Mouse (Mus musculus) spleen, postnatal 4 days (tissue): ENCODE data around the gene Cul3.

Experiments
- DNase-seq, 2 experiments: peaks; one replicate each; pipeline ENCODE4 v3.0.0; 2022; ENCODE audit warnings: low spot score in 2 of 2

Gene Cul3

DNA sequence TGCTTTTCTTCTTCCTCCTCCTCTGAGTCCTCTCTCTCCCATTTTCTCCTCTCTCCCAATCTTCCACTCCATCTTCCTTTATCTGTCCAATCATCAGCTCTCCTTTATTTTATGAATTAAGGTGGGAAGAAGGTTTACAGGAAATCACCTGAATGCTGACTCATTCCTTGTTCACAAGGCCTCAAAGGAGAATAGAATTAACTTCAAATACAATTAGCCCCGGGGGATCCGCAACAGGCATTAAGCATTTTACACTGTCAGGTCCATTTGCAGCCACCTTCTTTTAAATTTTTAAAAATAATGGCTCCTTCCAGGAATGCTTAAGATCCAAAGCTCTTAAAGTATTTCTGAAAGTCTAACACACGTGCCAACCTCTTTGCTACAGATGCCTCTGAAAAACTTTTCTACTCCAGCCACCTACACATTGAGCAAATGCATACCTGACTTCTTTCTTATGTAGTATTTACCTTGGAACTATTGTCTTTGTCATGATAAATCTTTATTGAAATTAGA, 24.7 kb downstream of the Cul3 start:
- DNase-seq, result no peak

DNA sequence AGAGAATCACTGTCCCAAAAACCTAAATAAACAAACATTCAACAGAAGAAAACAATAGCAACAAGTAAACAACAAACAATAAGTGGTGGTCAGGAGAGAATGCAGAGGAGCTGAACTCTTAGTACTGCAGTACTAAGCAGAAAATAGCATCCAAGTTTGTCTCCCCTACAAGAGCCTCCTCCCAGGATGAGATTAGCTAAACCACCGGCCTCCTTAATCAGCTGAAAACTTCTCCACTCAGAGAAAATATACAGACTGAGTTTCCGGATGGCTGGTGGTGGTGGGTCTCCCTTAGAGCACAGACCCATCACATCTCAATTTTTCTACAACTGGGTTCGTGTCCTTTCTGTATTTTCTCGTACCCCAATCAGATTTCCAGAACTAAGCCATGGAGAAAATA, 47.0 kb downstream of the Cul3 start:
- no peak for DNase-seq

DNA sequence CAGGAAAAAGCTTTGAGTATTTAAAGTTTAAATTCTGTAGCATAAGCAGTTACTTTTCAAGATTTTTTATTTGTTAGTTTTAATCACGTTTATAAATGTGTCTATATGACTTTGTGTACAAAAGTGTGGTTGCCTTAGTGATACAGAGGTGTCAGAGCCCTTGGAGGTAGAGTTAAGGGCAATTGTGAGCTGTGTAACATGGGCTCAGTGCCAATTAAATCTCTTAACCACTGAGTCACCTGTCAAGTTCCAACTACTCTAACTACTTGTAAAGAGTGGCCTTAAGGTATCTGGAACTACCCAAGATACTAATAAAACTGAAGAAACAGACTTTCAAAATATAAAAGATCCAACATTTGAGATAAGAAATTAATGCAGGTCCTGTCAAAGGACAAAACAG, 61.5 kb downstream of the Cul3 start:
- no peak for DNase-seq

DNA sequence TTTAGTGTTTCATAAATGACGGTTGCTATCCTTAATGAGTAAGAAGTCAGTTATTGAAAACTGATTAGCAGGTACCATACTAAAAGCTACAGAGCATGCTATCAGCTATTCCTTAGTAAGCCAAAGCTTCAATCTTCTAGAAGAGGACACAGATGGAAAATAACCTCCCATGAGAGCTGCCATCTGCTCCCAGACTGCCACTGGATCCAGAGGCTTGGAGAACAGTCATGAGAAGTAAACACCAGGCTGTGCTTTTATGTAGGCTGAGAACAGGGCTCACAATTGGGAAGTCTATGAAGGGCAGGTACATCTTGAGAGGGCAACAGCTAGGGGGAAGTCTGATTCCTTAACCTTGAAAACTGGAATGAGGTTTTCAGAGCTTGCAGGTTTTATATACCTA, 79.8 kb downstream of the Cul3 start:
- no peak for DNase-seq

DNA sequence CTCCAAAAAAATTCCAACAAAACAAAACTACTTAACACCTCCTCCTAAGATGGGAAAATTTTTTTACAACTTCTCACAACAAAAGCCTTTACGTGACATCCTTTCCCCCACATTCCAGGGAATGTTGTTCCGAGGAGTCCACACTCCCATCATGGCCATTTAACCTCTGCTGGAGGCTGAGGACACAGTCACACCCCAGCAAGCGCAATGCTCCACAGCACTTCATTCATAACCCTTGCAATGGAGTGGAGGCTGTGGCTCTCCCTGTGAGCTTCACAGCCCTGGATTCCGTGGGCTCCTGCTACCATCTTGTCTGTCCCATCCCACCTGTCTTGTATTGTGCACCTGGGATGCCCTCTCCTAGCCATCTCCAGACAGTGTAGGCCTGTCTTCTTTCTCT, 81.6 kb downstream of the Cul3 start:
- no peak for DNase-seq

DNA sequence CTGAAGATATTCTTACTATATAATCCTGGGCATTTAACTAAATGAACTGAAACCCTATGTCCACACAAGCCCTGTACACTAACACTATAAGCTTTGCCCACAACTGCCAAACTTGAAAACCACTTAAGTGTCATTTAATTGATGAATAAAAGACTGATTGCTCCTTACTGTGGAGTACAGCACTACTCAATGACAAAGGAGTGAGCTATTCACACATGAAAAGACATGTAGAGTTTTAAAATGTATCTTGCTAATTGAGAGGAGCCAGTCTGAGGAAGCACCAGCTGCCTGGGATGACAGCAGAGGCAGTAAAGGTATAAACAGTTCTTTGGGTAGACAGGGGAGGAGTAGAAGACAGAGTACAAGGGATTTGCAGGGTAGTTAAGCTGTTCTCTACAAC, 87.0 kb downstream of the Cul3 start:
- DNase-seq, result no peak

DNA sequence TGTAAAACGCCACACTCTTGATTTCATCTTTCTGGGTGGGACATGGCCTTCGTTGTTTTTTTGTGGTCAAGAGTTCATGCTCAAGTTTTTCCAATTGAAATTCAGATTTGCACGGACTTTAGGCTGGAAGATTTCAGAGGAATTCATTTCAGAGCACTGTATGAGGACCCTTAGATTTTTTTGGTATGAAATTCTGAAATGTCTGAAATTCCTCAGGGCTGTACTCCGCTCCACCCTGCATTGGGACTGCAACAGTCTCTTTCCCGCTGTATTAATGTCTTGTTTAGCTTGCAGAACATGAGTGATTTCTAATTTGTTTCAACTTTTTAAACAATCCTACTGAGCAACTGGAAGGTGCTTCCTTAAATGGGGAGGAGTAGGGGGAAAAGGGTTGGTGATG, 90.0 kb downstream of the Cul3 start:
- no peak for DNase-seq

DNA sequence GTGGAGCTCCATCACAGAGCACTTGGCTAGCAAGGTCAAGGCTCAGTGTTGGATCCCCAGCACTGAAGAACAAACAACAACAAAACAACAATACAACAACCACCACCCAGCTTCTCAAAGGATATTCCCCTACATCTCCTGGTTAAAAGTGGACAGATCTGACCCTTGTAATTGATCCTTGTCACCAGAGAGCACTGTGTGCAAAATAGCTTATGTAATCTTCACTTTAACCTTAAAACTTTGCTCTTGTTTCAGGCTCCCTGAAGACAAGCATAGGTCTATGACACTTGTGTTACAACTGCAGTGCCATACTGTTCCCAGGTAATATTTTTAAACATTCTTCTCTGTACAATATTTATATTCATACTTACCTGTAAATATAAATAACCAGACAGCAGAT, 93.1 kb downstream of the Cul3 start:
- DNase-seq, result no peak

DNA sequence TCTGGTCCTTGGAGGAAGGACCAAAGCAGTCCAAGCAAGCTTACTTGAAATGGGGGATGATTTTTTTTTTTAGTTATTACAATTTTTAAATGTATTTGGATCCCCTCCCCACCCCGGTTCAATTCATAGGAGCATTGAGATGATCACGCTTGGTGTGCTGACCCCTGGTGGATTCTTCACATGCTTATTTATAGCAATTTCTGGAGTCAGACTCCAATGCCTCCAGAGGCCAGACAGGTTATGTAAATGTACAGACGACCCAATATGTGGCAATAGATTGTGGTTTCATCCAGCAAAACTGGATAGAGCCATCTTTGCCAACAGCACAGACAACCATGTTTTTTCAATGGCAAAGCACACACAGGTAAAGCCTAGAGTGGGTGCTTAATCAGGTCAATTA, 96.2 kb downstream of the Cul3 start:
- DNase-seq, result no peak

DNA sequence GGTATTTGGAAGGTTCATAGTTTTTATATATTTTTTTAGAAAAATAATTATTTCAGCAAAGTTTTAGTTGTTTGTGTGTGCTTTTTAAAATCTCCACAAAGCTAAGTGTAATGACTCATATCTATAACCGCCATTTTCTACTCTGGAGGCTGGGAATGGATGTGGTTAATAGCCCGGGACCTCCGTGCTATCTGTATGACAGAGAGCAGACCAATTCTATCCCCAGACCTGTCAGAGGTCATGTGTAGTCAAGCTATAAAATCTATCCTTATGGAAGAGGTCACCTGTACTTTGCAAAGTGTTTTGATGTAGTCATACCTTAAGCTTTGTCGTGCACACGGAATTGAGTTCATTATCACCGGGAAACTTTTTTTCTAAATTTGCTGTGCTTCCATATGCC, 98.7 kb downstream of the Cul3 start:
- no peak for DNase-seq

DNA sequence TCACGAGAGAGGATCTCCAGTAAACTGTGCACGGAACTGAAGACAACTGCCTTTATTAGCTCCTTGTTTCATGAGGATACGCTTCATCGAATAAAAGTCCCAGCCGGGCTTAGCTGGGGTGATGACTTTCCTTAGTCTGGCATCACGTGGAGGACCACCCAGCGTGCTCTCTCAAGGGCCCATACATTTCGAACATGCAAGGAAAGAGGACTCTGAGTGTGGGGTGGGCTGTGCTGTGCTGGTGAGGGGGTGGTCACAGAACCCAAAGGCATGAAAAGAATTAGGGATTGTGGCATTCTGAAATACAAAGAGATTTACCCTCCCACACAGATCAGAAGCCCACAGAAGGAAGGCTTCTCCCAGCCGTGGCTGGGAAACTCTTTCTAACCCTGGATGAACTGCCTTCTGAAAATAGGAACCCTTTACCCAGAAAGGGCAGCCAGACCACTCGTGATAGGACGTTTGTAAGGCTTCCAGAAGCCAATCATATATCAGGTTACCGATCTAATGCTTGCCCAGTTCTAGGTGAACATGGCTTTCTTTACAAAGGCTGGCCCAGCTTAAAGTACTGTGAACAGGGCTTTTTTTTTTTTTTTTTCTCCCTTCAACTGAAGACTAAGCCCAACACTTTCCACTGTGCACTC, 100.1 kb downstream of the Cul3 start:
- no peak for DNase-seq

DNA sequence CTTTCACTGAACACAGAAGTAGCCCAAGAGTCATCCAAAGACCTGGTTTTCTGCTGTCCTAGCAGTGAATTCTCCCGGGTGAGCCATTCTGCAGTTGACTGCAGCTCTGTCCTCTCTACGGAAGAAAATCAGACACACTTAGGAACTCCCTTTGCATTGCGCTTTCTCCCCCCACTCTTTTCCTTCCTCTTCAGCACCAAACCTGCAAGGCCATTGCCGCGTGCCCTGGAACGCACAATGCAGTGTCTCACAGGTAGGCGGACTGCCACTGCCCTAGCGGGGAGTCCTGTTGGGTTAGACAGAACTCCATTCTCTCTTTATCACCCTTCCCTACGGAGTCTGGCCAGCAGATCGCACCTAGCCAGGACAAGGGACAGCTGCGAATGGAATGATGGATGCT, 100.8 kb downstream of the Cul3 start:
- no peak for DNase-seq

DNA sequence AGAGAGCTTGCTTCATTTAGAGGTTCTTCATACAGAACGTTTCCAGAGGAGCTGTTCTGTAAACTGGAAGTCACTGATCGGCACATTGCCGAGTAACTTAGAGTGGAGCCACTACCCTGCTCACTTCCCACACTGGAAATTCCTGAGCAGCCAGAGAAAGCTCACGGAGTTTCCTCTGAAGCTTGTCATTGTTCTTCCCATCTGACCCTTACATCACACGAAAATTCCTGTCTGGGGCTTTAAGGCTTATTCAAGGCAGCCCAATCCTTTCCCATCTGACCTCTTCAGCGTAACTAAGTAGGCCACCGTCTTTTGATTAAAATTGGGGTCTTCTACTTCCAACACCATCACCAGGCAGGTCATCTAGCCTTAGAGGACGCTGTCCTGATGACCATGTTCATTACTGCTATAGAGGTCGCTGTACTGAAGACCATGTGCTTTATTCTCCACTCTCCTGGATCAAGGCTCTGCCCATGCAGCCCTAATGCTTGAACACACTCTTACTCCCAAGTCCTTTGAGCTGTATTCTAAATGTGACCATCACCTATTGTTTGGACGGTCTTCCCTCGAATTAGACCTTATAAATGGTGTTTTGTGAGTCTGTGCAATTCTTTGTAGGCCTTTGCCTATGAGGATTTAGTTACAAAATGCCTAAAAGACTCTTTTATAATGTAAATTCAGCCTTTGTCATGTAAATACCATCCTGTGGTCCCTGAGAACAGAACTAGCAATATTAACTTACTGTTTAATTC, 103.2 kb downstream of the Cul3 start:
- DNase-seq, result no peak

DNA sequence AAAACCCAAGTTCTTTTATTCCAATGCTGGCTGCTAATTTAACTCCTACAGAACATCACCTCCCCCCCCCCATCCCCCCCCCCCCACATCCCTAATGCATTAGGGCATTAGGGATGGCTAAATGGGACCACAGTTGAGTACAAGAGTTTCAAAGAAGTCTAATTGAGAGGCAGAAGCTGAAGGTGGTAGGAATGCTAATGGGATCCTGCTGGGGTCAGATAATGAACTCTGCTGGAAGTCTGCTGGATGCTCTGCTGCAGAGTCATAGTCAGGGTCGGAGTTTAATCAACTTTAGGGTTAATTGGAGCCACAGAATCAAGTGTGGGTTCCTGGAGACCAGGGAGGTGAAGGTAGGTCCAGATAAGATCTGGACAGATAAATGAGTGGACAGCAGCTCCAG, 104.2 kb downstream of the Cul3 start:
- DNase-seq, result no peak

DNA sequence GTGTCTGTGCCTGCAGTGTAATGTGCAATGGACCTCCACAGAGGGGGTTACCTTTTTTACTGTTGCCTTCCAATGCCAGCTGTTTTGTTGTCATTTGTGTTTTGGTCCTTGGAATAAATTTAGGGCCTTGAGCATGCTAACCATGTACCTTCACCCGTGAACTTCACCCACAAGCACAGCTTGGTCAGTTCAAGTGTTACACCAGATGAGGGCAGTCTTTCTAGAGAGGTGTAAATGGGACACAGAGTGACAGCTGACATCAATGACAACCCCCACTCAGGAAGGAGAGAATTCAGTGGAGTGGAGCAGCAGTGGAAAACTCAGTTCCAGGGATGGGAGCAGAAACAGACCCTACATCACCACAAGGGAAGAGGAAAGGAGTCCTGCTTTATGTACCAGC, 109.7 kb downstream of the Cul3 start:
- no peak for DNase-seq

DNA sequence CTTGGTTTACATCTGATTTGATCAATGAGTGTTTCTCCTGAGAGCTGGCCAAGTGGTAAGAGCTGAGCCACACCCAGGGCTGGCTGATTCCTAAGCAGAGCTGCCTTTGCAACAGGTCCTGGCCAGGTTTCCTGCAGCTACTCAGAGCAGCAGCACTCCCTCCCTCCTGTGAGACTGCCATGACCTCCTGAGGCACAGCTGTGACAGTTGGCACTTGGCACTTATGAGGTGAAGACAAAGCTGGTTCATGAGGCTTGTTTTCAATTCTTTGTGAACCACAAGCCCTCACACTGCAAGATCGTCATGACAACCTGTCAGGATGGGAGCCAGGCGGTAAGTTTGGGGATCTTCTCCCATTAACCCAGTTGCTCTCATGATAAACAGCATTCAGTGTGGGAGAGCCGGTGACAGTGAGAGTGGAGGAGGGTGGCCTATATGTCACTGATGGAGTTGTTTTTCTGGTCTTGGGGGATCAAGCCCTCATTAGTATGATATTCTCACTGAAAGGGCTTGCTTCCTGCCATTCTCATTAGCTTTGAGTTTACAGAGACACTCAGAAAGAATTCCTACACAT, 115.4 kb downstream of the Cul3 start:
- no peak for DNase-seq

DNA sequence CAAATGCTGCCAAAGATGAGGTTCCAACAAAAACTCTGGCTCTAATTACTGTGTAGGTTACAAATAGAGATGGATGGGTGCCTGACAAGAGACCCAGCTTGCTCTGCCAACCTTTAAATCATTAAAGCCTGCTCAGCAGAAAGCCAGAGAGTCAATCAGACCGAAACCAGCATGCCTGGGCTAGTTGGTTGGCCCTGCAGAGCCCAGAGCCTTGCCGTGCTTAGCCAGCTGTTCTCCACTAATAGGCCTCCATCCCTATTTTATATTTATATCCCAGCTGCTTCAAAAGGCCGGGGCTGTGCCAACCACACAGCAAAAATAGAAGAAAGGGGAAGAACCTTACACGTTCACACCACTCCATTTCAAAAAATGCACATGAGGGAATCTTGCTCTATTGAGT, 119.1 kb downstream of the Cul3 start:
- DNase-seq, result no peak

DNA sequence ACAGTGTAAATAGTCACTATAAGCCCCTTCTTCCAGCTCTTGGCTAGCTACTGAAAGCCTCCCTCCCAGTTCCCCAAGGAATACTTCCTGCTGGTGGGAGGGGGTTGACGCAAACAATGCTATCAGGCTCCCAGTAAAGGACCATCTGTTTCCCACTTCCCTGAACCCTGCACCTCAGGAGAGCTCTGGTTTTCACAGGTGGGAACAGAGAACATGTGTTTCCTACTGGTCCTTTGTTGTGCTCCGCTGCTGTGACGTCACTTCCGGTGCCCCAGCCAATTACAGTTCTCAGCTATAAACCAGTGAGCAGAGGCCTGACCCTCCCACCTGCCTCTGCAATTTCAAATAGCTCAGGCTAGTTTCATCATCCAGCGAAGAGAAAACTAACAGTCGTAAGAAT, 122.0 kb downstream of the Cul3 start, which contains the start of gene Fam124b:
TSS of gene Fam124b (minus strand) at position 206 of the 400 bp plus-strand sequence.
- no peak for DNase-seq
